Comparison of ENCODE assay signal across 14 mouse cellular contexts in the genomic region with DNA sequence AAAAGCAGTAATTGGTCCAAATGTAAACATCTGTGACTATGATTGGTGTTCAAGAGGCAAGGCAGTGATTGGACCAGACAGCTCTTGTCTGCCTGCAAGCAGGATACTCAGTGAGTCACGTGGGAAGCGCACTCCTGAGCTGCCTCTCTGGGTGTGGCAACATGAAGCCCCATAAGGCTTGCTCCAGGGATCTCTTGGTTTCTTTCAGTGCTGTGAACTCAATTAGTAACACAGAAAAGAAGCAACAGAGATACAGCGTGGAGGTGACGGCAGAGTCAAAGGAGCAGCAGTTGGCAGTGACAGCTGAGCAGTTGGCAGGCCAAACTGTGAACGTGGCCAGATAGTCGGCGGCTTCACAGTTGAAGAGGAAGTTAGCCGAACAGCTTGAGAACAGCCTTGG.
DNase-seq lines count a peak whose midpoint lies in the region; TF ChIP-seq lines count a peak whose summit lies in the region.
"Had no signal": no experiment of that assay in that cellular context is flagged by ENCODE, and none has a peak within 500 bp of the region (broad histone marks: within the 10 kb centered on the region; RNA-seq: fewer than 3 reads in every experiment).

No protein-coding gene starts in this region.

- no peaks in the 10 kb centered on the region for H3K27me3 ChIP-seq in CH12.LX (replicated peaks)
- H3K27me3 ChIP-seq: embryonic facial prominence, embryonic 15.5 days; liver, embryonic 12.5 days had no signal

- dilution Hi-C loops in CH12.LX (cut with MboI; ENCODE audit: extremely low pct_ligation_motif_present, extremely low pct_unique_long_range_greater_than_20kb, low sequenced_read_pairs): no loop called here

- H3K79me2 ChIP-seq in CH12.LX (replicated peaks; ENCODE audit: control insufficient read depth, extremely low read depth, insufficient read depth, poor library complexity, severe bottlenecking): no peaks in the 10 kb centered on the region

- intact Hi-C loops in gastrocnemius, postnatal 36 days (cut with DNase I): no loop called here
- intact Hi-C loops in gastrocnemius, adult 2 months (cut with DNase I): no loop called here

- peak; percentile 42 for DNase-seq in gastrocnemius, adult 18-20 months (ENCODE audit: low spot score)
- DNase-seq in gastrocnemius, postnatal 36 days: no peak
- no peak for DNase-seq in CH12.LX (ENCODE audit: extremely low read depth)
- DNase-seq in cerebellum, adult 11-12 months: peak; percentile 78
- peak; percentile 58 for DNase-seq in gastrocnemius, adult 2 months
- DNase-seq in lung, adult 18-20 months: no peak
- DNase-seq in urinary bladder, postnatal 36 days (ENCODE audit: low spot score in 2 of 2): no peak
- DNase-seq in ovary, adult 18-20 months (ENCODE audit: low spot score): no peak
- DNase-seq: kidney, postnatal 36 days; thymus, adult 2 months had no signal

- in situ Hi-C loops in CH12.LX (cut with MboI; ENCODE audit: low pct_ligation_motif_present, low pct_unique_long_range_greater_than_20kb, low sequenced_read_pairs): loop anchor here (25.0 kb wide), 2 partner anchors 445 to 745 kb away; no protein-coding TSS in a partner anchor

- no peak overlapping the region for H3K4me3 ChIP-seq in CH12.LX (replicated peaks in 1 of 3; ENCODE audit: low read depth in 2 of 3, low read length in 2 of 3, poor library complexity in 1 of 3)
- H3K4me3 ChIP-seq in gastrocnemius, adult 2 months: peak overlapping the region; percentile 6; the same call in 1 of the 2 replicates
- H3K4me3 ChIP-seq: embryonic facial prominence, embryonic 15.5 days; liver, embryonic 12.5 days; myocyte had no signal

- H3K4me1 ChIP-seq in CH12.LX (ENCODE audit: control insufficient read depth in 1 of 2, insufficient read depth in 2 of 2): no peaks in the 10 kb centered on the region
- H3K4me1 ChIP-seq: embryonic facial prominence, embryonic 15.5 days; liver, embryonic 12.5 days had no signal

- H3K27ac ChIP-seq in CH12.LX (ENCODE audit: insufficient read depth, low read depth): no peak overlapping the region
- no peak overlapping the region for H3K27ac ChIP-seq in gastrocnemius, adult 2 months
- H3K27ac ChIP-seq: embryonic facial prominence, embryonic 15.5 days; liver, embryonic 12.5 days; macrophage had no signal

- no peak for TF ChIP-seq CTCF in CH12.LX (conservative IDR thresholded peaks at IDR 0.05 in 1 of 2, IDR thresholded peaks at IDR 0.05 in 1 of 2; ENCODE audit: low read depth in 2 of 2, low read length in 2 of 2)
- no peak for TF ChIP-seq CTCF in gastrocnemius, adult 2 months (IDR thresholded peaks at IDR 0.05)

- TF ChIP-seq POLR2A in CH12.LX (IDR thresholded peaks at IDR 0.05; ENCODE audit: low read depth, low read length): no peak

- TF ChIP-seq RAD21 in CH12.LX (IDR thresholded peaks at IDR 0.05; ENCODE audit: low read depth, low read length): no peak

- H3K9ac ChIP-seq in CH12.LX (ENCODE audit: insufficient read depth, low read depth): no peak overlapping the region
- H3K9ac ChIP-seq: embryonic facial prominence, embryonic 15.5 days; liver, embryonic 12.5 days had no signal

- no peak overlapping the region; the same call in 1 of the 2 replicates for H3K4me2 ChIP-seq in CH12.LX (ENCODE audit: insufficient read depth, low read depth, poor library complexity, severe bottlenecking)
- H3K4me2 ChIP-seq: embryonic facial prominence, embryonic 15.5 days; liver, embryonic 12.5 days had no signal

- H3K36me3 ChIP-seq in CH12.LX (replicated peaks in 1 of 2; ENCODE audit: control insufficient read depth in 1 of 2, insufficient read depth in 1 of 2, low read length in 1 of 2): no peaks in the 10 kb centered on the region
- H3K36me3 ChIP-seq: embryonic facial prominence, embryonic 15.5 days; liver, embryonic 12.5 days had no signal

- no peak for TF ChIP-seq EP300 in CH12.LX (IDR thresholded peaks at IDR 0.05; ENCODE audit: low read length)

- no peaks in the 10 kb centered on the region for H3K9me3 ChIP-seq in CH12.LX (replicated peaks; ENCODE audit: low read length)
- H3K9me3 ChIP-seq: embryonic facial prominence, embryonic 15.5 days; liver, embryonic 12.5 days had no signal

TF ChIP-seq in CH12.LX, 34 proteins besides CTCF, POLR2A, EP300 and RAD21:
- TF ChIP-seq TCF12 (IDR thresholded peaks at IDR 0.05; ENCODE audit: low read depth, low read length) (no peak), USF1 (IDR thresholded peaks at IDR 0.05; ENCODE audit: low read depth, low read length) (peak; percentile 35; the same call in 1 of the 2 replicates)

Comparison
In these comparisons a context has a peak if more than half of its experiments do, and no peak if none do; other contexts are left out.
1. DNase-seq: peak in gastrocnemius, adult 18-20 months (single experiment), cerebellum, adult 11-12 months (single experiment) and gastrocnemius, adult 2 months (single experiment); none in gastrocnemius, postnatal 36 days (0 of 2), CH12.LX (single experiment), lung, adult 18-20 months (0 of 2), urinary bladder, postnatal 36 days (0 of 2) and ovary, adult 18-20 months (single experiment).